Mouse (Mus musculus): ENCODE data around the gene Zmym3. TPM values are rescaled to one million over a fixed set of nuclear protein-coding genes. Genes with fewer than 3 reads are reported as not detected.

Zmym3 gene
- 6.0 TPM for polyA plus RNA-seq (2014; fragmentation: Illumina TruSeq; extraction: RNeasy Lipid Tissue Mini Kit (QIAGEN cat#74804); ENCODE audit: low read depth, low replicate concordance)

DNA sequence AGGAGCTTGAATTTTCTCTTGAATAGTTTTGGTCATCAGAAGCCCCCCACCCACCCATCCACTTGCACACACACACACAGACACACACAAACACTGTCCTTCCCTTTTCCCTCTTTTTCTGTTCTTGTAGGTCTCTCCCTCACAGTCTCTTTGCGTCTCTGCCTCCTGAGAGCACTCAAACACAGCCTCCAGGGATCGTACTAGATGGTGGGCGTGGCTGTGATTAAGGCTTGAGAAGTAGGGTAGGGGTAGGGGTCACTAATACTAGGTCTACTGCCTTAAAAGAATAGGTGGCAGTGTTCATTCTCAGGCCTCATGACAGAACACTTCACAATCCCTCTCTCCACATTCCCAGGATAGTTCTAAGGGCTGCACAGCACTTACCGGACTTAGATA lies at the start of gene Zmym3:
Gene Zmym3, minus strand, starts transcription at position 150 of the 396 bp plus-strand sequence.

DNA sequence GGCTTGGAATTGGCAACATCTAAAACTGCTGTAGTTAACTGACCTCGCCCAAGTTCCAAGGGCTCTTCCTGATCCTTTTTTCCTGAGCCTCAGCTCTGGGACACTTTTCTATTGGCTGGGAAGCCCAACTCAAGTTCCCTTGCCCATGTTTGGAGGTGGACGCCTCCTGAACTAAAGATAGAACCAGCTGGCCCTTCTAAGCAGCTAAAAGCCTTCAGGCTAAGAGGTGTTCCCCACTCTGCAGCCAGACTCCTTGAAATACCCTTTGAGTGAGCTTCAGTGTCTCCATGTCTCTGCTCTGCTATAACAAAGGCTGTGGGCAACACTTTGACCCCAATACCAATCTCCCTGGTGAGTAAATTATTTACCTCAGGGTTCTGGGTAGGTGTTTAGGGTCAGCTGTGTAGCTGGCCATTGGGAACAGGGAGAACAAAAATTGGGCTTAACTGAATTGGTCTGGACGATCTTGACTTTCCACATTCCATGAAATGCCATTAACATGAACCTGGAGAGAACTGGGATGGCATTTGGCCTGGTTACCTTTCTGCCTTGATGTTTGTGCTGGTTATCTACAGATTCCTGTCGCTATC lies 28.3 kb upstream of the Zmym3 start, which contains the start of gene Itgb1bp2:
Gene Itgb1bp2, plus strand, starts transcription at position 203 of the 590 bp plus-strand sequence.

DNA sequence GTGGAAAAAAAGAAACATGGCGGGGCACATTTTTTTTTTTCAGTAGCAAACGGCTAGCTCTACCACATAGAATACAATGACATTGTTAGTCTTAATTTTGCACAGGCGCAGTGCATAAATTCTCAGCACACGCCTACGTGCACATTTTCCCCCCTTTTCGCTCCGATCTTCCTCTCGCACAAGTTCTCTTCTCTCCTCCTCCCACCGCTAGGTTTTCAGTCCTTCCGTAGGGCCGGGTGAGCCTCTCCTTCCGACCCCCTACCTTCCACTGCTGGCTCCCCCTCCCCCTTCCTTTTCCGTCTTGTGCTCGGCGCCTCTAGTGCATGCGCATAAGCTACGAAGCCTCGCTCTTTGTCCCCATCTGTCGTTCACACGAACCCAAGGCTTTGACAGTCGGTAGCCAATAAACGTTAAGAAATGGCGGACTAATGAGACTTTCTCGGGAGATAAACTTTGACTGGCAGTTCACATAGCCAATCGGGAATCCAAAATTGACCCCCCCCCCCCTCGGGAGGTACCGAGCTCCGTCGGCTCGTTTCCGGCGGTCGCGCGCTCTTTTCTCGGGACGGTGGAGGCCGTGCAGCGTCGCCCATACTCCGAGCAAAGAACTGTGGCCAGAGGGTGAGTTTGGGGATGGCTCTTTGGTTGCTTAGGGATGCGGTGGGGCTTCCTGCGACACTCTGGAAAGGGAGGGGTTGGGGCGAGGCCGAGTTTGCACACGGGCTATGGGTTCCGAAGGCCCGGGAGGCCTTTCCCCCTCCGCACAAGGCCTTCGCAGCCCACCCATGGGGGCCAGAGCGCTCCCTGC lies 8.7 kb upstream of the Zmym3 start, which contains the start of gene Nono:
Gene Nono, plus strand, starts transcription at position 177 of the 808 bp plus-strand sequence.

DNA sequence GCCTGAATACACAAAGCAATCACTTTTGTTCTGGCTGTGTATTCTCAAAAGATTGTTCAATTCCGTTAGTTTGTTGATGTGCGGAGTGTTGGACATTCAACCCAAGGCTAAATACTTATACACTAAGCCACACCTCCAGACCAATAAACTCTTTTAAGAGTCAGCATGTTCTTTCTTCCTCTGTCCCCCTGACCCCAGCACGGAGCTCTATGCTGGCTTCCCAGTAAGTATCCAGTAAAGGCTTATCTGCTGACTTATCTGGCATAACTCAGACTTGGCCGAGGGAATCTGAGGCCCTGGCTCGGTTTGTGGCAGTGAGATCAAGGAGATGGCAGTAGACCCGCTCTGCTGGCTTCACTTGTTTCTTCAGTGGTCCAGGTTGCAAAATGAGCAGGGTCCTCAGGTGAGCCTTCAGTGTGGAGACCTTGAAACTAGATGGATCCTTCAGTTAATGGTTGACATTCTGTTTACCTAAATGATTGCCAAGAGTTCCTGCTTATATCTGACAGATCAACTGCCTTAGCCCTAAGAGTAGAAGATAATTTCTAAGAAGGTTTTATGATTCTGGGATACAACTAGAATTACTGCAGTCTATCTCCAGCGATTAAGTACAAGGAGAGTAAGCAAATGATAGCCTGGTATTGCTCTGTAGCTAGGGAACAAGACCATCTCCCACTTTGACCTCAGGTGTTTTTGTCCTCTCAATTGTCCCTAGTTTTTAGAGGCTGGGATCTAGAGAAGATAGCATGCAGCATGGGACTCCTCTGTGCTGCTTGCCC lies 44.3 kb downstream of the Zmym3 start, which contains the start of gene Gjb1:
Gene Gjb1, plus strand, starts transcription at position 189 of the 779 bp plus-strand sequence.

Other genes starting within 250 kb of the Zmym3 start
- gene Snx12, start 198.3 kb downstream of the Zmym3 start, polyA plus RNA-seq (2014; fragmentation: Illumina TruSeq; extraction: RNeasy Lipid Tissue Mini Kit (QIAGEN cat#74804); ENCODE audit: low read depth, low replicate concordance), result 11.9 TPM
- gene Foxo4, start 166.3 kb downstream of the Zmym3 start, polyA plus RNA-seq (2014; fragmentation: Illumina TruSeq; extraction: RNeasy Lipid Tissue Mini Kit (QIAGEN cat#74804); ENCODE audit: low read depth, low replicate concordance), result 9.5 TPM
- gene Gm614, start 156.9 kb downstream of the Zmym3 start, polyA plus RNA-seq (2014; fragmentation: Illumina TruSeq; extraction: RNeasy Lipid Tissue Mini Kit (QIAGEN cat#74804); ENCODE audit: low read depth, low replicate concordance), result not detected
- gene Il2rg, start 152.6 kb downstream of the Zmym3 start, polyA plus RNA-seq (2014; fragmentation: Illumina TruSeq; extraction: RNeasy Lipid Tissue Mini Kit (QIAGEN cat#74804); ENCODE audit: low read depth, low replicate concordance), result 6.0 TPM
- not detected for gene Gm20489, start 151.8 kb downstream of the Zmym3 start, polyA plus RNA-seq (2014; fragmentation: Illumina TruSeq; extraction: RNeasy Lipid Tissue Mini Kit (QIAGEN cat#74804); ENCODE audit: low read depth, low replicate concordance)
- 2.9 TPM for gene Med12, start 146.8 kb downstream of the Zmym3 start, polyA plus RNA-seq (2014; fragmentation: Illumina TruSeq; extraction: RNeasy Lipid Tissue Mini Kit (QIAGEN cat#74804); ENCODE audit: low read depth, low replicate concordance)
- gene Nlgn3, start 121.7 kb downstream of the Zmym3 start, polyA plus RNA-seq (2014; fragmentation: Illumina TruSeq; extraction: RNeasy Lipid Tissue Mini Kit (QIAGEN cat#74804); ENCODE audit: low read depth, low replicate concordance), result not detected
- gene Gjb1, start 44.5 kb downstream of the Zmym3 start, polyA plus RNA-seq (2014; fragmentation: Illumina TruSeq; extraction: RNeasy Lipid Tissue Mini Kit (QIAGEN cat#74804); ENCODE audit: low read depth, low replicate concordance), result 176 TPM
- gene Nono, start 8.5 kb upstream of the Zmym3 start, polyA plus RNA-seq (2014; fragmentation: Illumina TruSeq; extraction: RNeasy Lipid Tissue Mini Kit (QIAGEN cat#74804); ENCODE audit: low read depth, low replicate concordance), result 111 TPM
- gene Itgb1bp2, start 28.2 kb upstream of the Zmym3 start, polyA plus RNA-seq (2014; fragmentation: Illumina TruSeq; extraction: RNeasy Lipid Tissue Mini Kit (QIAGEN cat#74804); ENCODE audit: low read depth, low replicate concordance), result not detected
- 17.8 TPM for gene Taf1, start 111.9 kb upstream of the Zmym3 start, polyA plus RNA-seq (2014; fragmentation: Illumina TruSeq; extraction: RNeasy Lipid Tissue Mini Kit (QIAGEN cat#74804); ENCODE audit: low read depth, low replicate concordance)
- gene Ogt, start 219.2 kb upstream of the Zmym3 start, polyA plus RNA-seq (2014; fragmentation: Illumina TruSeq; extraction: RNeasy Lipid Tissue Mini Kit (QIAGEN cat#74804); ENCODE audit: low read depth, low replicate concordance), result 78.7 TPM